In the genomic region with DNA sequence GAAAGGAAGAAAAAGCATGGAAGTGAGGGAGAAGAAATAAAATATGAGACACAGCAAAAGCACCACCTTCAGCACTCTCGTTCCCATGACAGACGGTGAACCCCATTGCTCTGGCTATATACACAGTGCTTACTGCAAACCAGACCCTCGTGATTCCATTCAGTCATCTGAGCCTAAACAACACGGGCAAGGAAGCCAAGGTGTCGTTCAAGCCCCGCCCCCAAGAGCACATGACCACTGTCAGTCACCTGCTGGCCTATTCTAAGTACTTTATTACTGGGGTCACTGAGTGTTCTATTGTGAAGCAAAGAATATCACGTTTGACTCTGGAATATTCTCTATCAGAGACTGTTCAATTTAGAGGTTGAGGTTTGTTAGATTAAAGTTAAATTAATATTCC, we compare ENCODE assay signal across 7 mouse cellular contexts.
"Had no signal": no experiment of that assay in that cellular context is flagged by ENCODE, and none has a peak within 500 bp of the region (broad histone marks: within the 10 kb centered on the region; RNA-seq: fewer than 3 reads in every experiment).

No protein-coding gene starts in this region.

- H3K9ac ChIP-seq: limb, embryonic 13.5 days; liver, embryonic 14.5 days; midbrain, embryonic 12.5 days; stomach, embryonic 15.5 days had no signal

- H3K4me1 ChIP-seq: midbrain, embryonic 12.5 days had no signal

- H3K9me3 ChIP-seq: limb, embryonic 13.5 days; midbrain, embryonic 12.5 days; stomach, embryonic 15.5 days had no signal

- H3K27ac ChIP-seq: limb, embryonic 13.5 days; liver, embryonic 14.5 days; midbrain, embryonic 12.5 days had no signal

- H3K27me3 ChIP-seq: limb, embryonic 13.5 days; midbrain, embryonic 12.5 days; stomach, embryonic 15.5 days had no signal

- DNase-seq: left cerebral cortex, postnatal 4 days; right cerebral cortex, postnatal 14 days; thymus, postnatal 4 days had no signal

- H3K4me2 ChIP-seq: limb, embryonic 13.5 days; midbrain, embryonic 12.5 days; stomach, embryonic 15.5 days had no signal

- H3K36me3 ChIP-seq: limb, embryonic 13.5 days; midbrain, embryonic 12.5 days; stomach, embryonic 15.5 days had no signal

- H3K4me3 ChIP-seq: limb, embryonic 13.5 days; midbrain, embryonic 12.5 days; stomach, embryonic 15.5 days had no signal
